Mouse (Mus musculus) layer of hippocampus, adult 9-10 months (tissue): ENCODE data around the gene Lhfpl2.

Source experiments
- DNase-seq: peaks from one replicate; pipeline ENCODE4 v3.0.0; 2022; ENCODE audit warnings: low spot score

Lhfpl2 gene

GRCm38 (mm10) chr13:94066626-94067275 is 9.2 kb downstream of the Lhfpl2 start:
- no peak for DNase-seq

DNA sequence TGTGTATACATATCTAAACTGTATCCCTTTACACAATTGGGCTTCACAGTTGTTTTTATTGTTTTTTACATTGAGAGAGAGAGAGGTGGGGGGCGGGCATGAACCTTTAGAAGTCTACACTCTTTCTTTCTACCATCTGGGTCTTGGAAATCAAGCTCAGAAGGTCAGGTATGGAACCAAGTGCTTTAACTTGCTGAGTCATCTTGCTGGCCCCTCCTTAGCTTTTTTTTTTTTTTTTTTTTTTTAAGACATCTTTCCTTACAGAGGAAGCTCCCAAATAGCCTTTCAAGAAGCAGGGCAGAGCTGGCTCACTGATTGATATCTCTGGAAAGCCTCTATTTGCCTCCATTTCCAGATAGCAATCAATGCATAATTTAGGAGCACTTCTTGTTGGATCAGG is 10.7 kb downstream of the Lhfpl2 start:
- DNase-seq: no peak

- DNase-seq: no peak
Observed at GRCm38 (mm10) chr13:94069421-94070307, 12.1 kb downstream of the Lhfpl2 start.

DNA sequence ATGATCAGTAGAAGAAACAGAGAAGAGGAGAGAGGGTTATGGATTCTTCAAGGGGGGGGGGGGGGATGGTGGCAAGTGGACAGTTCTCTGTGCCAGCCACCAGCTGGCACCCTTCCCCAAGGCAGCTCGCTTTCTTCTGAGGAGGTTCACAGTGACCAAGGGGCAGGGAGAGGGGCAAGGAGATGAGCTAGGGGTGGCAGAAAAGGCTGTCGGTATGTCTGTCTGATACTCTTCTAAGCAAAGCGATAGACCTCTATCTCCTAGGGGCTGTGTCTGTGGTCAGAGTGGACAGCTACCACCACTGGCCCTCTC is 12.7 kb downstream of the Lhfpl2 start:
- DNase-seq: no peak

DNA sequence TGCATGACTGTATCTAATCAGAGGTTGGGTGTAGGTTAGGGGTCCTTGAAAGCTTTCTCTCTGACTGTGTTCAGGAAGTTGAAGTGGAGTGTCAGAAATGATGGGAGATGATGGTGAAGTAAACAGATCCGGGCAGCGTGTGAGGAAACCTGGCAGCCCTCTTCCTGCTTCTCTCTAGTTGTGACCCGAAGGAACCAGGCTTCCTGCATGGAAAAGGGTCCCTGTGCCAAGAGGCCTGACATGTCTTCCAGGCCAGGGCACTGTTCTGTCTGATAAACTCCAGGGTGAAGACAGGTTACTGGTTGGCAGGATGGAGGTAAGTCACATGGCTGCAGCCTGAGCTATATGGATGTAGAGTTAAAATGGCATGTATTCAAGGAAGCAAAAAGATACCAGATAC is 13.3 kb downstream of the Lhfpl2 start:
- no peak for DNase-seq

- no peak for DNase-seq
Observed at GRCm38 (mm10) chr13:94073046-94073715, 15.6 kb downstream of the Lhfpl2 start.

DNA sequence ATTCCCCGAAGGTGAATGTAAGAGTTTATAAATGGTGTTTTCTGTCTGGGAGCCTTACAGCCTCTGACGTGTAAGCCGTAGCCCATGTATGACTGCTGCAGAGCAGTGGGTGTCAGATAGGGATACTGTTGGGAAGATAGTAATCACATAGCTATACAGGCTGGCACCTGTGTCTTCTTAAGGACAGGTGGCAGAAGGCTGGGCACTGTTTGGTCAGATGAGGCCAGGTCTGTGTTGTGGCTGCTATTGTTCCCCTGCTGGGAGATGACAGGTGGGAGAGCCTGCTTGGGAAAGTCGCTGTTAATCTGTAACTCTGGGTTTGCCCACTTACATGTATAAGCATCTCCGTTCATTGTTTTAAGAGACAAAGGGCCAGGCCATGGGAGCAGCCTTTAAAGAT is 16.1 kb downstream of the Lhfpl2 start:
- DNase-seq: no peak

DNA sequence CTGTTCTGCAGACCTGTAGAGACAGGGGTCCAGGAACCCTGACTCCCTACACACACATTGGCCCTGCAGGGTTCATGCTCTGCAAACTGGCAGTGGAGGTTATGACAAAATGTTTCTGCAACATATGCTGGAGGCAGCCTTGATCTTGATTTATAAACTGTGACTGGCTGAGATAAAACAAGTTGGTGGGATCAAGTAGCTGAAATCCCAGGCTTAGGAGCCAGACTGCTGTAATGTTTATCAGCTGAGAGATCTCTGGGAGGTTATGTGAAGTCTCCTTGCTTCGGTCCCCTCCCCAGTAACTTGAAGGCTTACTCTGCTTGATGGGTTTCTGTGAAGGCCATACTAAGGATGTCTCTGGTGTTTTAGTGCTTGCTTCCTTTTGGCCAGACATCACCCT is 17.6 kb downstream of the Lhfpl2 start:
- no peak for DNase-seq

DNA sequence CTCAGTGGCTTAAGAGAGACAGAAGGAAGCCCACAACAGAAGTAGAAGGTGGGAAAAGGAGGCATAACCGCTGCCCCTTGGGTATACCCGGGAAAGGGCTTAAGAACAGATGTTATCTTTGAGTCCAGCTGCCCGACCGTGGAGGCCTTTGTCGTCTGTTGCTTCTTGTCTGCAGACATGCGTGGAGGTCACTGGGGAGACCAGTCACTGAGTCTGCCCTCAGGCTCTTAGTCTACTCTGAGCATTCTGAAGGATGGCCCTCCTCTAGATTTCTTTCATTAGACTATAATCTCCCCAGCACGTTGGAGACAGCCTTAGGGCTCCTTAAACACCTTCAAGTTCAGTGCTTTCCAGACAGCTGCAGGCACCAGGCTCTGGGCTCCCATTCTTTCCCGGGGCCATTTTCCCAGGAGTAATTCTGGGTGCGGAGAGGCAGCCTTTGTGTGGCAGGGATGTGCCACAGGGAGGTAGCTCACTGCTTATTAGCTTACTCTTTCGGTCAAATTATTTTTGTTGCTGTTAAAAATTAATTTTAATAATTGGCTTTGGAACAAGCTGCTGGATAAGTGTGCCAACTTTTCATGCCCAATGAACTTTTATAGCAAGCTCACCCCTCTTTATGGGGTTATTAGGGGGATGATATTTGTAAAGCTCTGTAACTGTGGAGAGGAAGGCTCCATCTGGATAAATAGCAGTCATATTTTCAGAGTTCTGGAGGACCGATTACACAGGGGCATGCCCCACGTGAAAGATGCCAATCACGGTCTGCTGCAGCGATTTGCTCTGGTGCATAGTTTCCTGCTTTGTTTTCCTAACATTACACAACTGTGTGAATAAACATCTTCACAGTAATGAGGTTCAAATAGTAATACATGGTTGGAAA is 19.8 kb downstream of the Lhfpl2 start:
- no peak for DNase-seq

DNA sequence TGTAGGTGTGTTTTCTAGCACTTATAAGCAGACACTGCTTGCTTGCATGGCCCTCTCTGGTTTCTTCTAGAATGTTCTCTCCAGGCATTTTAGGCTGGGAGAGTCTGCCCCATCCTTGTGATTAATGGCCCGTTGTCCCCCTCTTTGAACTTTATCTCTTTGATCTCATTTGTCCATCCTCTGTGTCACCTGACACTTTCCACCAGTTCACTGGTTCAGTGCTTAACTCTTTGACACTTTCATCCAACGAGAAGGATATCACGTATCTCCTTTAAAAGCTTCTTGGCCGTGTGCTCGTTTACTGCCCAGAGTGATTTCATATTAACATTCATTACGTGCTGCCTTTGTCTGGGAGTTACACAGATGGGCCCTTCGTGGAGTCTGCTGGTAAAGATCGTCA is 25.6 kb downstream of the Lhfpl2 start:
- no peak for DNase-seq

GRCm38 (mm10) chr13:94084220-94085126 is 26.9 kb downstream of the Lhfpl2 start:
- no peak for DNase-seq

DNA sequence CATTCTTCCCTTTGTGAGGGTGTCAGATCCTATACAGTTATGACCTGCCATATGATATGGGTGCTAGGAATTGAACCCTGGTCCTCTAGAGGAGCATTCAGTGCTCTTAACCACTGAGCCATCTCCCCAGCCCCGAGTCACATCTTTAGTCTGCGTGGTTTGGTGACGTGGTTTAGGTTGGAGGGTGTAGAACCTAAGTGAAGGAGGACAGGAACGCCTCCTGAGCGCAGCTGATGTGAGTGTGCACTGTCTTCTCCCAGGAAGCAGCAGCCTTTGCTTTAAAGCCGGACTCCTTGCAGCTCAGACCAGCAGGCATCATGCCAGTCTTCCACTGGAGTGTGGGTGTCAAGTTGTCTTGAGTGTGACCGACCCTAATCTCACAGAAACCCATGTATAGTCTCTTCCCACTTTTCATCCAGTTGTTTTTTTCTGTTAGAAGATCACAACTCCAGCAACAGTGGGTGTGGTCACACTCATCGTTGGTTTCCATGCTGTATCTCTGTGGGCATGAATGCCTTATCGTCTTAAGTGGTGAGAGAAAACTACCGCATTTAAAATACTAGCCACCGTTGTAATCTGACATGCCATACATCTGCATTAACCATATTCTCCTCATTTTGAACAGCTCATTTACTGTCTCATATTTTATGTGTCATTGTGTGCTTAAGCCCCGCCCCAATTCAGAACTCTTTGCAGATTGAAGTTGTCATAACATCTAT is 28.7 kb downstream of the Lhfpl2 start:
- no peak for DNase-seq

DNA sequence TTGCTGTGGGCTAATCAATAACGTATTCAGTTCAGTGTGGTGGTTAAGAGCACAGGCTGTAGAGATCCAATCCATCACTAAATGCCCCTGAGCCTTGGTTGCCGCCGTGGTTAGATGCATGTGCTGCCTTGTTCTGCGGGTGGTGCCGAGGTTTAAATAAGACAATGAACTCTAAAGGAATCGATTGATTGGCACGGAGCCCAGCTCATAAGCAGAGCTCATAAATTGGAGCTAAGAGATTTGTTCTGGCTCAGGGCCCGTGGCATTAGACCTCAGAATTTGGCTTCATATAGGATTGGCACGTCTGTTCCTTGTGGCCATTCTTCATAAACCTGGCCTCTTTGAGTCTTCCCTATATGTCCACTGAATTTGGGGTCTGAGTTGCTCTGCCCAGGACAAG is 29.5 kb downstream of the Lhfpl2 start:
- DNase-seq: no peak

DNA sequence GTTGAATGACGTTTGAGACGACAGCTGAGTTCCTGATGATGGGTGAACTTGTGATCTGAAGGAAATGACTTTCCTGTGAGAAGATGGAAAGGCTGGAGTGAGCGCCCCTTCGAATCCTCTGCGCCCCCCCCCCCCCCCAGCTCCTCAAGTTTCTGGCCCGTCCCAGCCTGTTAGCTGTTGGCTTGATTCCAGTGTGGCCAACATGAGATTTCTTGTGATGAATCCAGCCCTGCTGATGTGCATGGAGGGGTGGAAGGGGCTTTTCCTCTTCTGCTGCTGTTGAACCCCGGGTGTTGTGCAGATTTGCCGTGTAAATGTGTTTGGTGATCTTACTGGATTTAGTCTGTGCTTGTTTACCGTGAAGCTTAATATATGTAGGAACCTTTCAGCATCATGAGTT is 31.2 kb downstream of the Lhfpl2 start:
- DNase-seq: no peak

GRCm38 (mm10) chr13:94089286-94089685 is 31.7 kb downstream of the Lhfpl2 start:
- no peak for DNase-seq

DNA sequence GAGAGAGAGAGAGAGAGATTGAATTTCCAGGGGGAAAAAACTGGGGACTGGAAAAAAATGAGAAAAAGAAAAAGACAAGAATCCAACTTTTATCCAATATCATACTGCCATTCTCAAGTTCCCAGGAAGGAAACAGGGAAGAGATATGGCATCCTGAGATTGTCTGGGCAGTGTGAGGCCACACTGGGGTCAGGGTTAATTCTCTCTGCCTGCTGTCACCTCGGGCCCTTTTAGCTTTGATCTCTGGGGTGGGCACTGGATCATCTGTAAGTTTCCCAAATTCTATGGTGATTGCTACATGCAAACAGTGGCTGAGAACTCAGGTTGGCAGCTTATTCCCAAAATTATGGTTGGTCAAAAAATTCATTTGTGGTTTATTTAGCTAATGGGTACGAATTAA is 33.8 kb downstream of the Lhfpl2 start:
- DNase-seq: no peak

GRCm38 (mm10) chr13:94094176-94094575 is 36.6 kb downstream of the Lhfpl2 start:
- DNase-seq: no peak

DNA sequence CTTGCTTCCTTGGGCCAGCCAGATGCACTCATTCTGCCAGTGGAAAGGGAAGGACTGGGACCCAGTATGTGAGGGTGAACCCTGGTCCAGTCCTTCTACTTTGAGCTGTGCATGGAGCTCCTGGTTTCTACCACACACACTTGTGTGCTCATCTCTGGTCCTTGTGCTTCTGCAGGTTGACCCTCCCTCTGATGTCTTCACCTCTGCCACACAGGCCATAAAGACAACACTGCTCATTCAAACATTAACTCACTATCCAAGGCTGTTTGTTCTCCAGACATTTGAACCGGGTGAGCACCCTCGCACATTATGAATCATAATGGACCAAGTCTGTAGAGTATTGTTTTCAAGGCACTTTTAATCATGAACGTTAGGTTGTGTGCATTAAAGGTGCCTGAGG is 37.0 kb downstream of the Lhfpl2 start:
- no peak for DNase-seq

DNA sequence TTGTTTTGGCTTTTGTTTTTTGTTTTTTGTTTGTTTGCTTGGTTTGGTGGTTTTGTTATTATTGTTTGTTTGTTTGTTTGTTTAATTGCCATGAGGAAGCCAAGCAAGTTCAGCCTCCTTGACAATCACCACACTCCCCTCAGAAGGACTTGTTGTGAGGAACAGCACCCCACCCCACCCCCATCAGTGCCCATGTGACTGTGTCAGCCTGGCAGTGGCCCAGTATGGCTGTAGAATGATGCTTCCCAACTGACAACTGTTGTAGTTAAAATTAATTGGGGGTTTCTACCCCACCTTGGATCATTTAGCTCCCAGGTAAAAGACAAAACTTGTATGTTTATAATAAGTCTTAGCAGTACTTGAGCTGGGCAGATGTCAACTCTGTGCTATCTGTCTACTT is 37.6 kb downstream of the Lhfpl2 start:
- DNase-seq: no peak

DNA sequence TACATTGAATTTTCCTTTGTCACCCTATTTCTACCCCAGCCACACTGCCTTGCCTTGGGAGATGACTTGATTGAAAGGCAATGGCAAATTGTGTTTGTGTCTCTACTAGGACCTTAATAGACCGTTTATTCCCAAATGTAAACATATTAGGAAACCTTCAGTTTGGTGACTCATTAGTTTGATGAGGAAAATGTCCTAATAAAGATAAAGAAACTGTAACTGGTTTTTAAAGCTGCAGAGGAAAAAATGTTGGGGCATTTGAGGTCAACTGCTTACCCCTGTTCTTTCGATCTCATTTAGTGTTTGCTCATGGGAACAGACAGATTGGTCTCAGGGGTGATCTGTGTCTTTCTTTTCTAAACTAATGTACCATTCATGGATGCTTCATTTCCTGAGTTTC is 40.1 kb downstream of the Lhfpl2 start:
- no peak for DNase-seq
